Mouse (Mus musculus): ENCODE data around the gene Pdcd2l.

GRCm38 (mm10) chr7:34157994-34158393, 38.5 kb downstream of the Pdcd2l start:
- TF ChIP-seq CTCF (IDR thresholded peaks at IDR 0.05; ENCODE audit: low read depth) (no peak), EP300 (IDR thresholded peaks at IDR 0.05; ENCODE audit: low read depth) (no peak)

Data from heart, postnatal 0 days (tissue).